Mouse (Mus musculus): ENCODE results near the gene Ugdh. TPM values are rescaled to one million over a fixed set of nuclear protein-coding genes. Genes with fewer than 3 reads are reported as not detected.

Ugdh gene
- polyA plus RNA-seq, 1 experiment from 2014 or later: 120 TPM

Other genes with a start within 250 kb of the Ugdh start
- 10.4 and 10.6 TPM in 2 replicates for gene Wdr19, start 236.3 kb downstream of the Ugdh start, polyA plus RNA-seq (2014; fragmentation: Nextera tagmentation; extraction: Ambion mirVana)
- 108 and 113 TPM in 2 replicates for gene Rfc1, start 100.3 kb downstream of the Ugdh start, polyA plus RNA-seq (2014; fragmentation: Nextera tagmentation; extraction: Ambion mirVana)
- 0.13 and 0.29 TPM in 2 replicates for gene Klb, start 87.6 kb downstream of the Ugdh start, polyA plus RNA-seq (2014; fragmentation: Nextera tagmentation; extraction: Ambion mirVana)
- gene Rpl9, start 44.5 kb downstream of the Ugdh start, polyA plus RNA-seq (2014; fragmentation: Nextera tagmentation; extraction: Ambion mirVana): 1,227 and 1,298 TPM in 2 replicates
- 60.0 and 60.3 TPM in 2 replicates for gene Lias, start 44.5 kb downstream of the Ugdh start, polyA plus RNA-seq (2014; fragmentation: Nextera tagmentation; extraction: Ambion mirVana)
- gene Gm43552, start 56.9 kb upstream of the Ugdh start, polyA plus RNA-seq (2014; fragmentation: Nextera tagmentation; extraction: Ambion mirVana): not detected in 2 replicates
- 133 and 149 TPM in 2 replicates for gene Smim14, start 101.2 kb upstream of the Ugdh start, polyA plus RNA-seq (2014; fragmentation: Nextera tagmentation; extraction: Ambion mirVana)
- 128 and 138 TPM in 2 replicates for gene Ube2k, start 101.3 kb upstream of the Ugdh start, polyA plus RNA-seq (2014; fragmentation: Nextera tagmentation; extraction: Ambion mirVana)